Mouse (Mus musculus) stomach, embryonic 16.5 days (tissue): ENCODE data around the gene Frzb. TPM values are rescaled to one million over a fixed set of nuclear protein-coding genes. Genes with fewer than 3 reads are reported as not detected.

ENCODE experiments used
- ATAC-seq: fragments of 200-750 bp; cut with Nextera tagmentation; 2 replicates; pipeline ENCODE4 v1.8.0; 2017; ENCODE audit warnings: moderate number of reproducible peaks, moderate TSS enrichment; ENCODE audit not compliant: insufficient read depth, low FRiP score
- H3K27ac ChIP-seq: fragments of 300-500 bp; sonication (generic); 2 replicates; pipeline ENCODE4 v1.5.1; 2014; ENCODE audit warnings: low read length
- H3K27me3 ChIP-seq: fragments of 300-500 bp; sonication (generic); 2 replicates; pipeline ENCODE4 v1.6.1; 2014; ENCODE audit warnings: low read length, control low read depth, mixed read lengths; ENCODE audit not compliant: control insufficient read depth, insufficient read depth
- H3K36me3 ChIP-seq: fragments of 300-500 bp; sonication (generic); 2 replicates; pipeline ENCODE4 v1.6.1; 2014; ENCODE audit warnings: low read length; ENCODE audit not compliant: control insufficient read depth, insufficient read depth
- H3K4me1 ChIP-seq: fragments of 300-500 bp; sonication (generic); 2 replicates; pipeline ENCODE4 v1.6.1; 2014; ENCODE audit warnings: low read length, control low read depth, mixed read lengths; ENCODE audit not compliant: control insufficient read depth, insufficient read depth
- H3K4me2 ChIP-seq: fragments of 300-500 bp; sonication (generic); 2 replicates; pipeline ENCODE4 v1.6.1; 2014; ENCODE audit warnings: low read depth, low read length, mixed read lengths
- H3K4me3 ChIP-seq: fragments of 300-500 bp; sonication (generic); replicated peaks from 2 replicates; pipeline ENCODE4 v1.5.1; 2014; ENCODE audit warnings: mild to moderate bottlenecking, low read length
- H3K9ac ChIP-seq: fragments of 300-500 bp; sonication (generic); 2 replicates; pipeline ENCODE4 v1.6.1; 2014; ENCODE audit warnings: low read length
- H3K9me3 ChIP-seq: fragments of 300-500 bp; sonication (generic); replicated peaks from 2 replicates; pipeline ENCODE4 v1.6.1; 2016; ENCODE audit warnings: low read length, control low read depth; ENCODE audit not compliant: control insufficient read depth
- WGBS: fragments of 180-500 bp; shearing (Covaris S2); extraction: QIAGEN DNeasy Blood & Tissue Kit; methylation state at CpG from one replicate; pipeline ENCODE4 v1.1.7; 2014; 5-methylcytosine and 5-hydroxymethylcytosine counted together
- polyA plus RNA-seq: library from polyadenylated mRNA; unstranded; fragments of >200 nt; fragmentation: Nextera tagmentation; extraction: Ambion mirVana; gene quantifications from 2 replicates; pipeline ENCODE4 v1.2.1, GENCODE M21; 2015

Gene Frzb
- polyA plus RNA-seq, 1 experiment from 2014 or later: 6.5 TPM

DNA sequence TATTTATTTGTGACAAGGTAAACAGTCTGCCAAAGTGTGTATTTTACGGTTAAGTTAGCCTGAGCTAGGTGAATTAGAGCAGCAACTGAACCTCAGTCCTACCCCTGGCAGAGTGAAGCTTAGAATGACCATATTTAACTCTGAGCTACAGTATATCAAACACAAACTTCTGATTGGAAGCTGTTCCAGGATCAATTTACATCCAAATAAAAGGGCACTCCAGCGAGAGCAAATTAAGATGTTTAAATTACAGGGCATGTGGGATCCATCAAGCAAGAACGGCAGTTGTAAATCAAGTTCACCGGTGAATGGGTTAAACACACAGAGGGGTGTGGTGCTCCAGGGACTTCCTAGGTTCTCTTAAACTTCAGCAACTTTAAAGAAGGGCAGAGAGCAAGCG is 42.7 kb downstream of the Frzb start:
- Histone ChIP-seq H3K4me3 (no peak overlapping the region), H3K4me2 (no peak overlapping the region), H3K4me1 (no peaks in the 10 kb centered on the region; the same call in 1 of the 2 replicates), H3K9ac (no peak overlapping the region), H3K27ac (no peak overlapping the region), H3K27me3 (no peaks in the 10 kb centered on the region), H3K9me3 (no peaks in the 10 kb centered on the region), H3K36me3 (no peaks in the 10 kb centered on the region)
- ATAC-seq: no peak
- WGBS: 12% methylated on average over 5 of the region's 5 CpGs

DNA sequence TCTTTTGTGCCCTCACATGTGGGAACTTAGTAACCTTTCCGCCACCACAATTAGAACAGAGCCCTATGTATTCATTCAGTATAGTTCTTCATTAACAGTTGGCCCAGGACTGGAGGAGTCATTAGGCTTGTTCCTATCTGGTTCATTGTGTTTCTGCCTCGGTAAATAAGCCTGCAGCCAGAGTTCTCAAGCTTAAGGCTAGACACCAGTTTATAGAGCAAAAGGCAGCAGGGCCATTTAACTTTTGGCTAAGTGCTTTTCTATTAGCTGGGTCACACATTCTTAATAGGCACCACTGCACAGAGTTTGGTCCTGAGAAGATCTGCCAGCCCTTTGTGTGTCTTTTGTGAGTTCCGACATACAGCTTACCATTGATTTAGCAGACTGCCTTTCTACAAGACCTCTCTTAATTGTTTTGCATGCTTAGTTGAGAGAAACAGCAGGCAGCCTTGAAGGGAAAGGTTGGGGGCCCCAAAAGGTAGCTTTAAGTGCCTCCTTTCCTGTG is 48.8 kb downstream of the Frzb start:
- no peak overlapping the region for H3K4me2 ChIP-seq
- H3K36me3 ChIP-seq: no peaks in the 10 kb centered on the region
- no peak overlapping the region for H3K4me3 ChIP-seq
- H3K27me3 ChIP-seq: no peaks in the 10 kb centered on the region
- no peak overlapping the region for H3K9ac ChIP-seq
- WGBS: 46% methylated on average over 3 of the region's 3 CpGs
- H3K27ac ChIP-seq: no peak overlapping the region
- no peak for ATAC-seq
- H3K4me1 ChIP-seq: 0 out of 2 replicates have a peak, but pooled peaks cover 4% of the 10 kb centered on the region
- H3K9me3 ChIP-seq: no peaks in the 10 kb centered on the region

DNA sequence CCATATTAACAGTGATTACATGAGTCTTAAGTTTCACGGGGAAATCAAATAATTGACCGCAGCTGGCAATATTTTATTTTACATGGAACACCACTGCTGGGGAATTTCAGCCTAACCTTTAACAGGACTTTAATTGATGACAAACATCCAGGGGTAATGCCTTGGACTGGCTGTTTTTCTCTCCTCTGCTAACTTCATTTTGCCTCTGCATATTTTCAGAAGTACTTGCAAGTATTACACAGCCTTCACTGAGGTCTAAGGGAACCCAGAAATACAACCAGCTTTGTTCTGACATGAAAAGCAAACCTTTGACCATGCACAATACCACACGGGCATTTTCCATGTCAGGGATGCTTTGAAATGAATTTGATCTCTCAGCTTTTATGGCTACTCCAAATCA is 50.6 kb downstream of the Frzb start:
- Histone ChIP-seq H3K27me3 (no peaks in the 10 kb centered on the region), H3K4me2 (no peak overlapping the region), H3K9me3 (no peaks in the 10 kb centered on the region), H3K27ac (no peak overlapping the region), H3K36me3 (no peaks in the 10 kb centered on the region), H3K4me1 (0 out of 2 replicates have a peak, but pooled peaks cover 4% of the 10 kb centered on the region), H3K4me3 (no peak overlapping the region), H3K9ac (no peak overlapping the region)
- WGBS: 43% methylated on average over 3 of the region's 3 CpGs
- no peak for ATAC-seq

DNA sequence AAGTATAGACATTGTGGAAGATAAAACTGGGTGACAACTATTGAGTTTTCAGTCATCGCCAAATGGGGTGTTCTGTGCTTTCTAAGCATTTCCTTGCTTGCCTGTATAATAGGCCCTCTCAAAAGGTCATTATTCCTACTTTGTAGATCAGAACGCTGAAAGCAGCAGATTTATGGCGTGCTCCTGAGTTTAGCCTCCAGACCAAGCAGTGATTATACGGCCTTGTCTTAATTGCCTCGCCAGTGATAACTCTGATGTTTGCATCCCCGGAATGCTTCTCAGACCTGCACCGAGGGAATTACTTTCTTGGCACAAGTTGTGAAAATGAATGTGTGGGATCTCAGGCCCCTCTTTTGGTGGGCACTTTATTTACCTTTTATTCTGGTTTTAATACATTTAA is 51.4 kb downstream of the Frzb start:
- 0 out of 2 replicates have a peak, but pooled peaks cover 4% of the 10 kb centered on the region for H3K4me1 ChIP-seq
- no peaks in the 10 kb centered on the region for H3K9me3 ChIP-seq
- no peak overlapping the region for H3K9ac ChIP-seq
- no peaks in the 10 kb centered on the region for H3K27me3 ChIP-seq
- H3K4me3 ChIP-seq: no peak overlapping the region
- H3K4me2 ChIP-seq: no peak overlapping the region
- no peak for ATAC-seq
- H3K36me3 ChIP-seq: no peaks in the 10 kb centered on the region
- WGBS: 50% methylated on average over 7 of the region's 7 CpGs
- no peak overlapping the region for H3K27ac ChIP-seq

DNA sequence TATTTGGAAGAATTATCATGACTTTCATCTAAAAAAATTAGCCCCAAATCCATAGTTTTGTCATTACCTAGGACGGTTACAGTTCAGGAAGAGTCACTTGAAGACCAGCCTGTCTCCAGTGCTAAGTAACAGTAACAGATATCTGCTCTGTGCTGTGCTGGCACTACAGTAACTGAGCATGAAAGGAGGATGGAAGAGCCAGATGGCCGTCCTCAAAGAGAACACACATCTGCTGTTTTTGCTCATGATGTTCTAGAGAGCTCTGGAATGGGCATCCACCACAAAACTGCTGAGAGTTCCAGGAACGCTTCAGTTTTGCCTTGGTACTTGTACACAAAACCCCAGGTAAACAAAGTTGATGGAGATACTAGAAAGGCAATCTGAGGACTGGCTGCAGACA is 59.1 kb downstream of the Frzb start:
- Histone ChIP-seq H3K27me3 (no peaks in the 10 kb centered on the region), H3K9me3 (no peaks in the 10 kb centered on the region), H3K4me3 (no peak overlapping the region), H3K36me3 (no peaks in the 10 kb centered on the region), H3K9ac (no peak overlapping the region), H3K4me2 (no peak overlapping the region), H3K27ac (no peak overlapping the region), H3K4me1 (peaks cover 4% of the 10 kb centered on the region; the same call in 1 of the 2 replicates)
- ATAC-seq: no peak
- 63% methylated on average over 3 of the region's 3 CpGs for WGBS

DNA sequence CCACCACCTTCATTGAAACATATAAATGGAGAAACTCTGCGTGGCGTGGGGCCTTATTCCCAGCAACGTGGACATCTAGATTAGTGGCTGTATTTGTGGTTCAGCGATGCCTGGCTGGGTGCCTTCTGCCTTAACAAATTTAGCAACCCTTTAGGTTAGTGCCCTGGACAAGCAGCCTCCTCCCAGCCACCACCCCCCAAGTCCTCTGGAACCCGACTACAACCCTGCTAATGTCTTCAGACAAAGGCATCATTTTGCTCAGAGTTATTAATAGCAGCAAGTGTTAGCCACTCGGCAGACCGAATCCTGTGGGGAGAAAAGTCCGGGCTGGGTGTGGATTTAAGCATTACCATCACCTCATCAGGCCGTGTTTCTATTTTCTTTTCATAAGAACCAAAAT is 59.8 kb downstream of the Frzb start:
- no peaks in the 10 kb centered on the region for H3K9me3 ChIP-seq
- 67% methylated on average over 9 of the region's 9 CpGs for WGBS
- H3K9ac ChIP-seq: no peak overlapping the region
- peaks cover 4% of the 10 kb centered on the region; the same call in 1 of the 2 replicates for H3K4me1 ChIP-seq
- H3K4me3 ChIP-seq: no peak overlapping the region
- H3K27ac ChIP-seq: no peak overlapping the region
- H3K4me2 ChIP-seq: no peak overlapping the region
- ATAC-seq: no peak
- no peaks in the 10 kb centered on the region for H3K36me3 ChIP-seq
- H3K27me3 ChIP-seq: no peaks in the 10 kb centered on the region

DNA sequence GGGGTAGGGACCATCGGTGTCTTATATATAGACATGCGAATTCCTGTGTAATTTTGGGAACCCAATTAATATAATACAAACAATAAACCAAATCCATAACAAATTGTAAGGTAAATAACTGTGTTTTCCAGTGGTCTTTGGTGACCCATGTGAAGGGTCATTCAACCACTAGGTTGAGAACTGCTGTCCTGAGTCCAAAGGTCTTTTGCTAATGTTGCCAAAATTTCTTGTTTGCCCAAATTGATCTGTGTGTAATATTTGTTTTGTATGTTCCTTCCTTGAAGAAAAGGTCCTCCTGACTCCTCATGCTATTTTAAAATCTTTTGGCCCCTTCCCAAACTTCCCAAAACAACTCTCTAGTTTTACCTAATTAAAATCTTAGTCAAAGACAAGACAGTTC is 61.2 kb downstream of the Frzb start:
- H3K4me3 ChIP-seq: no peak overlapping the region
- no peak overlapping the region for H3K27ac ChIP-seq
- no peak for ATAC-seq
- H3K9me3 ChIP-seq: no peaks in the 10 kb centered on the region
- no peaks in the 10 kb centered on the region for H3K27me3 ChIP-seq
- no peak overlapping the region for H3K4me2 ChIP-seq
- peaks cover 4% of the 10 kb centered on the region; the same call in 1 of the 2 replicates for H3K4me1 ChIP-seq
- no peaks in the 10 kb centered on the region for H3K36me3 ChIP-seq
- WGBS: 97% methylated on average over 2 of the region's 2 CpGs
- no peak overlapping the region for H3K9ac ChIP-seq

DNA sequence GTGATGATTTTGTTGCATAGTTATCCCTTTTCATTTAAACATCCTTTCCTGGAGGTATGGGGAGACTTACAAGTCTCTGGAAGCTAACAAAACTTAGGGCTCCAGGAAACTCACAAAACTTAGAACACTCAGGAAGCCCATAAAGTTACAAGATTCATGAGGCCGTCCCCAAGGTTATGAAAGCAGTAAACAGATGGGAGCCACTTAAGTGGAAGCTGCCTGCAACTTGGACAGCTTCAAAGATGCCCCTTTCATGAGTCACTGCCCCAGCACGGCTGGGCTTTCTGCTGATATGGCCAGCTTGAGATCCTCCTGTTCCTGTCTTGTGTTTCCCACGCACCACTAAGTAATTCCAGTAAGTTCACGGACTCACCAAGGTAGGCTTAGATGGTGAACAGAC is 63.0 kb downstream of the Frzb start:
- Histone ChIP-seq H3K36me3 (no peaks in the 10 kb centered on the region), H3K4me2 (no peak overlapping the region), H3K9ac (no peak overlapping the region), H3K4me3 (no peak overlapping the region), H3K27ac (no peak overlapping the region), H3K27me3 (no peaks in the 10 kb centered on the region), H3K9me3 (no peaks in the 10 kb centered on the region), H3K4me1 (peaks cover 4% of the 10 kb centered on the region; the same call in 1 of the 2 replicates)
- WGBS: 55% methylated on average over 4 of the region's 4 CpGs
- no peak for ATAC-seq

DNA sequence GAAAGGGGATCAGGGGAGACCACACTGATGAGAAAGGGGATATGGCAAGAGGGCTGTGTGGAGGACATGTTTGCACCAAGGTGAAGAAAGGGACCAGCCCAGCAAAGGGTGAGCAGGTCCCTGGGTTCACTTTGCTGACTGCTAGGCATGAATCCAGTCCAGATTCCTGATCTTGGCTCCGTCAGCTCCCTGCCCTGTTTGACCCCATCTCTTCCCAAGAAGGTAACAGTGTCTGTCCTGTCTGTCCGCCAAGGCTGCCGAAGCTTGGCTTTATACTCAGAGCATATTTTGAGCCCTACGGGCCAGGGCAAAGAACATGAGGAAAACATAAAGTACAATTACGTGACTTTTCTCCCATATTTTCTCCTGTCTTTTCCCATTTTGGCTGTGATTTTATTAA is 67.6 kb downstream of the Frzb start:
- no peak overlapping the region for H3K4me3 ChIP-seq
- H3K4me1 ChIP-seq: no peaks in the 10 kb centered on the region
- no peaks in the 10 kb centered on the region for H3K36me3 ChIP-seq
- WGBS: 88% methylated on average over 5 of the region's 5 CpGs
- H3K9me3 ChIP-seq: 0 out of 2 replicates have a peak, but pooled peaks cover 2% of the 10 kb centered on the region
- ATAC-seq: no peak
- no peak overlapping the region for H3K4me2 ChIP-seq
- H3K27me3 ChIP-seq: no peaks in the 10 kb centered on the region
- H3K27ac ChIP-seq: no peak overlapping the region
- no peak overlapping the region for H3K9ac ChIP-seq
